Mouse (Mus musculus) G1E (cell line): ENCODE measurements at regions not wholly inside any gene's neighbourhood (a gene's known extent, or its start where the extent isn't known, plus 50 kb on each side); places are given as distances from the start of the nearest gene placed in this dataset.

Experiments
- CTCF ChIP-seq: IDR thresholded peaks from 2 replicates; pipeline ENCODE4 v1.5.1; 2012; ENCODE audit warnings: low read depth, low read length, inconsistent platforms, mixed read lengths
- GATA1 ChIP-seq: IDR thresholded peaks from 2 replicates; pipeline ENCODE4 v1.6.1; 2012; ENCODE audit warnings: borderline replicate concordance, low read length, inconsistent platforms, mixed read lengths
- GATA2 ChIP-seq: IDR thresholded peaks from 2 replicates; pipeline ENCODE4 v1.6.1; 2012; ENCODE audit warnings: low read depth, low read length, inconsistent platforms, borderline replicate concordance
- POLR2AphosphoS5 ChIP-seq: IDR thresholded peaks from 2 replicates; pipeline ENCODE4 v1.6.1; 2012; ENCODE audit warnings: low read depth, low read length, inconsistent platforms; ENCODE audit not compliant: insufficient replicate concordance
- TAL1 ChIP-seq: conservative IDR thresholded peaks from 2 replicates; pipeline ENCODE4 v1.6.1; 2012; ENCODE audit warnings: low read depth, low read length, inconsistent platforms, mixed read lengths

GRCm38 (mm10) chr12:106702958-106703357 lies 692.9 kb downstream of the Vrk1 start:
- no peak for TF ChIP-seq CTCF
- TF ChIP-seq GATA1: no peak
- TF ChIP-seq GATA2: no peak
- TF ChIP-seq TAL1: no peak
- no peak for TF ChIP-seq POLR2AphosphoS5
